Mouse (Mus musculus): Measurements from ENCODE around the gene Ncapd3.

DNA sequence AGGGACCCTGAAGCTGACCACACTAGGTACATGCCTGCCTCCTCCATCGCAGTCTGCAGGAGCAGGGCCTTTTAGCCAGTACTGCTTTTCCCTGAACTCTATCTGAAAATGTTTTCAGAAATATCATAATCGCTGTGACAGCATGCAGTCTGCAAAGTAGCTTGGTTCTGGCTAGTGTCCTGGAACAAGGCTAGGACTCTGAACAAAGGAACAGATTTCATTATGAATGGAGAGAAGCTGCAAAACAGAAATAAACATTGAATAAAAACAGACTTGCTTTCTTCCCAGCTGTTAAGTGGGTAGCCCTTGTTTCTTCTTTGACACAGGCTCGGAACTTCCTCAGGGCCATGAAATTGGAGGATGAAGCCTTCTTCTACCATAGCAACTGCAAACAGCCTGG is 24.7 kb upstream of the Ncapd3 start:
- no peak for TF ChIP-seq POLR2A (IDR thresholded peaks at IDR 0.05; ENCODE audit: low read depth, low read length)
- TF ChIP-seq CHD1 (IDR thresholded peaks at IDR 0.05; ENCODE audit: low read depth, low read length): no peak
- no peak for TF ChIP-seq CTCF (conservative IDR thresholded peaks at IDR 0.05 in 1 of 2, IDR thresholded peaks at IDR 0.05 in 1 of 2; ENCODE audit: low read depth in 2 of 2, low read length in 2 of 2)
- TF ChIP-seq CHD2 (IDR thresholded peaks at IDR 0.05; ENCODE audit: low read length): no peak
- no peak for TF ChIP-seq USF1 (IDR thresholded peaks at IDR 0.05; ENCODE audit: low read depth, low read length)
- TF ChIP-seq ELF1 (IDR thresholded peaks at IDR 0.05; ENCODE audit: low read depth, low read length): no peak
- no peak for TF ChIP-seq E2F4 (IDR thresholded peaks at IDR 0.05; ENCODE audit: insufficient replicate concordance, low read depth, low read length)
